Mouse (Mus musculus): Measurements from ENCODE around the gene Mettl13. TPM values are rescaled to one million over a fixed set of nuclear protein-coding genes. Genes with fewer than 3 reads are reported as not detected.

Gene Mettl13
- polyA plus RNA-seq, 1 experiment from 2014 or later, result 15.1 TPM

GRCm38 (mm10) chr1:162548917-162549613, 714 bp upstream of the Mettl13 start:
- H3K36me3 ChIP-seq (ENCODE audit: control insufficient read depth, insufficient read depth, low read length), result peaks cover 24% of the 10 kb centered on the region
- H3K4me2 ChIP-seq (ENCODE audit: low read length), result peak overlapping the region; percentile 90
- H3K4me1 ChIP-seq (ENCODE audit: control insufficient read depth, insufficient read depth, low read length), result peaks cover 6% of the 10 kb centered on the region
- 71% methylated on average over 10 of the region's 10 CpGs for WGBS
- H3K27me3 ChIP-seq (ENCODE audit: control insufficient read depth, insufficient read depth, low read length), result no peaks in the 10 kb centered on the region
- no peak for DNase-seq
- ATAC-seq (ENCODE audit: low FRiP score, low TSS enrichment), result no peak
- H3K9ac ChIP-seq (replicated peaks; ENCODE audit: low read length), result peak overlapping the region; percentile 72; the same call in 1 of the 2 replicates
- H3K27ac ChIP-seq (replicated peaks; ENCODE audit: low read depth, low read length), result peak overlapping the region; percentile 75
- H3K4me3 ChIP-seq (replicated peaks; ENCODE audit: low read depth, low read length), result peak overlapping the region; percentile 73
- no peaks in the 10 kb centered on the region for H3K9me3 ChIP-seq (ENCODE audit: control insufficient read depth, low read length)

GRCm38 (mm10) chr1:162547607-162548006, 744 bp downstream of the Mettl13 start:
- DNase-seq (no peak), ATAC-seq (ENCODE audit: low FRiP score, low TSS enrichment) (no peak)
- Histone ChIP-seq H3K9ac (replicated peaks; ENCODE audit: low read length) (peak overlapping the region; percentile 72), H3K4me2 (ENCODE audit: low read length) (peak overlapping the region; percentile 90), H3K27ac (replicated peaks; ENCODE audit: low read depth, low read length) (no peak overlapping the region; the same call in 1 of the 2 replicates), H3K4me1 (ENCODE audit: control insufficient read depth, insufficient read depth, low read length) (peaks cover 6% of the 10 kb centered on the region), H3K4me3 (replicated peaks; ENCODE audit: low read depth, low read length) (peak overlapping the region; percentile 73), H3K36me3 (ENCODE audit: control insufficient read depth, insufficient read depth, low read length) (peaks cover 37% of the 10 kb centered on the region), H3K9me3 (ENCODE audit: control insufficient read depth, low read length) (no peaks in the 10 kb centered on the region), H3K27me3 (ENCODE audit: control insufficient read depth, insufficient read depth, low read length) (no peaks in the 10 kb centered on the region)
- 16% methylated on average over 10 of the region's 10 CpGs for WGBS

GRCm38 (mm10) chr1:162543231-162543630, 5.1 kb downstream of the Mettl13 start:
- WGBS, result 82% methylated on average over 1 of the region's 1 CpGs
- H3K36me3 ChIP-seq (ENCODE audit: control insufficient read depth, insufficient read depth, low read length), result peaks cover 79% of the 10 kb centered on the region
- ATAC-seq (ENCODE audit: low FRiP score, low TSS enrichment) (no peak), DNase-seq (no peak)
- no peak overlapping the region for H3K9ac ChIP-seq (replicated peaks; ENCODE audit: low read length)
- peaks cover 6% of the 10 kb centered on the region for H3K4me1 ChIP-seq (ENCODE audit: control insufficient read depth, insufficient read depth, low read length)
- H3K4me2 ChIP-seq (ENCODE audit: low read length), result no peak overlapping the region
- H3K9me3 ChIP-seq (ENCODE audit: control insufficient read depth, low read length), result no peaks in the 10 kb centered on the region
- H3K27me3 ChIP-seq (ENCODE audit: control insufficient read depth, insufficient read depth, low read length), result no peaks in the 10 kb centered on the region
- no peak overlapping the region for H3K27ac ChIP-seq (replicated peaks; ENCODE audit: low read depth, low read length)
- H3K4me3 ChIP-seq (replicated peaks; ENCODE audit: low read depth, low read length), result no peak overlapping the region

- no peak overlapping the region for H3K9ac ChIP-seq (replicated peaks; ENCODE audit: low read length)
- peaks cover 66% of the 10 kb centered on the region for H3K36me3 ChIP-seq (ENCODE audit: control insufficient read depth, insufficient read depth, low read length)
- no peaks in the 10 kb centered on the region for H3K4me1 ChIP-seq (ENCODE audit: control insufficient read depth, insufficient read depth, low read length)
- 94% methylated on average over 14 of the region's 14 CpGs for WGBS
- H3K9me3 ChIP-seq (ENCODE audit: control insufficient read depth, low read length), result no peaks in the 10 kb centered on the region
- no peak overlapping the region for H3K4me3 ChIP-seq (replicated peaks; ENCODE audit: low read depth, low read length)
- H3K4me2 ChIP-seq (ENCODE audit: low read length), result no peak overlapping the region
- ATAC-seq (ENCODE audit: low FRiP score, low TSS enrichment) (no peak), DNase-seq (no peak)
- H3K27ac ChIP-seq (replicated peaks; ENCODE audit: low read depth, low read length), result no peak overlapping the region
- no peaks in the 10 kb centered on the region for H3K27me3 ChIP-seq (ENCODE audit: control insufficient read depth, insufficient read depth, low read length)
These were observed 14.4 kb downstream of the Mettl13 start for GRCm38 (mm10) chr1:162533766-162534560.

- no peak overlapping the region for H3K4me2 ChIP-seq (ENCODE audit: low read length)
- DNase-seq, result no peak
- H3K36me3 ChIP-seq (ENCODE audit: control insufficient read depth, insufficient read depth, low read length), result peaks cover 53% of the 10 kb centered on the region
- 86% methylated on average over 4 of the region's 4 CpGs for WGBS
- H3K4me1 ChIP-seq (ENCODE audit: control insufficient read depth, insufficient read depth, low read length), result no peaks in the 10 kb centered on the region
- no peak overlapping the region for H3K9ac ChIP-seq (replicated peaks; ENCODE audit: low read length)
- ATAC-seq (ENCODE audit: low FRiP score, low TSS enrichment), result no peak
- H3K27me3 ChIP-seq (ENCODE audit: control insufficient read depth, insufficient read depth, low read length), result no peaks in the 10 kb centered on the region
- no peak overlapping the region for H3K27ac ChIP-seq (replicated peaks; ENCODE audit: low read depth, low read length)
- no peak overlapping the region for H3K4me3 ChIP-seq (replicated peaks; ENCODE audit: low read depth, low read length)
- no peaks in the 10 kb centered on the region for H3K9me3 ChIP-seq (ENCODE audit: control insufficient read depth, low read length)
These were observed 16.0 kb downstream of the Mettl13 start for GRCm38 (mm10) chr1:162532330-162532729.

- no peaks in the 10 kb centered on the region for H3K4me1 ChIP-seq (ENCODE audit: control insufficient read depth, insufficient read depth, low read length)
- no peaks in the 10 kb centered on the region for H3K27me3 ChIP-seq (ENCODE audit: control insufficient read depth, insufficient read depth, low read length)
- H3K4me3 ChIP-seq (replicated peaks; ENCODE audit: low read depth, low read length), result no peak overlapping the region
- no peak overlapping the region for H3K4me2 ChIP-seq (ENCODE audit: low read length)
- no peak overlapping the region for H3K27ac ChIP-seq (replicated peaks; ENCODE audit: low read depth, low read length)
- H3K9me3 ChIP-seq (ENCODE audit: control insufficient read depth, low read length), result no peaks in the 10 kb centered on the region
- WGBS, result 63% methylated on average over 4 of the region's 4 CpGs
- DNase-seq (no peak), ATAC-seq (ENCODE audit: low FRiP score, low TSS enrichment) (no peak)
- no peak overlapping the region for H3K9ac ChIP-seq (replicated peaks; ENCODE audit: low read length)
- H3K36me3 ChIP-seq (ENCODE audit: control insufficient read depth, insufficient read depth, low read length), result peaks cover 47% of the 10 kb centered on the region
These were observed 16.8 kb downstream of the Mettl13 start for GRCm38 (mm10) chr1:162531584-162531983.

- ATAC-seq (ENCODE audit: low FRiP score, low TSS enrichment), result no peak
- Histone ChIP-seq H3K27ac (replicated peaks; ENCODE audit: low read depth, low read length) (no peak overlapping the region), H3K36me3 (ENCODE audit: control insufficient read depth, insufficient read depth, low read length) (peaks cover 37% of the 10 kb centered on the region), H3K9ac (replicated peaks; ENCODE audit: low read length) (no peak overlapping the region), H3K27me3 (ENCODE audit: control insufficient read depth, insufficient read depth, low read length) (no peaks in the 10 kb centered on the region), H3K9me3 (ENCODE audit: control insufficient read depth, low read length) (no peaks in the 10 kb centered on the region), H3K4me3 (replicated peaks; ENCODE audit: low read depth, low read length) (no peak overlapping the region), H3K4me1 (ENCODE audit: control insufficient read depth, insufficient read depth, low read length) (no peaks in the 10 kb centered on the region), H3K4me2 (ENCODE audit: low read length) (no peak overlapping the region)
- no peak for DNase-seq
- WGBS, result 75% methylated on average over 1 of the region's 1 CpGs
These were observed 17.7 kb downstream of the Mettl13 start for GRCm38 (mm10) chr1:162530666-162531065.

GRCm38 (mm10) chr1:162529651-162530050, 18.7 kb downstream of the Mettl13 start:
- no peak overlapping the region for H3K4me3 ChIP-seq (replicated peaks; ENCODE audit: low read depth, low read length)
- DNase-seq (peak; percentile 9), ATAC-seq (ENCODE audit: low FRiP score, low TSS enrichment) (no peak)
- no peak overlapping the region for H3K9ac ChIP-seq (replicated peaks; ENCODE audit: low read length)
- peaks cover 27% of the 10 kb centered on the region for H3K36me3 ChIP-seq (ENCODE audit: control insufficient read depth, insufficient read depth, low read length)
- H3K27me3 ChIP-seq (ENCODE audit: control insufficient read depth, insufficient read depth, low read length), result no peaks in the 10 kb centered on the region
- H3K4me1 ChIP-seq (ENCODE audit: control insufficient read depth, insufficient read depth, low read length), result no peaks in the 10 kb centered on the region
- H3K4me2 ChIP-seq (ENCODE audit: low read length), result no peak overlapping the region
- no peaks in the 10 kb centered on the region for H3K9me3 ChIP-seq (ENCODE audit: control insufficient read depth, low read length)
- no peak overlapping the region for H3K27ac ChIP-seq (replicated peaks; ENCODE audit: low read depth, low read length)
- WGBS, result 75% methylated on average over 2 of the region's 2 CpGs
